Mouse (Mus musculus): ENCODE data around the gene Gcm1.

Gene Gcm1

DNA sequence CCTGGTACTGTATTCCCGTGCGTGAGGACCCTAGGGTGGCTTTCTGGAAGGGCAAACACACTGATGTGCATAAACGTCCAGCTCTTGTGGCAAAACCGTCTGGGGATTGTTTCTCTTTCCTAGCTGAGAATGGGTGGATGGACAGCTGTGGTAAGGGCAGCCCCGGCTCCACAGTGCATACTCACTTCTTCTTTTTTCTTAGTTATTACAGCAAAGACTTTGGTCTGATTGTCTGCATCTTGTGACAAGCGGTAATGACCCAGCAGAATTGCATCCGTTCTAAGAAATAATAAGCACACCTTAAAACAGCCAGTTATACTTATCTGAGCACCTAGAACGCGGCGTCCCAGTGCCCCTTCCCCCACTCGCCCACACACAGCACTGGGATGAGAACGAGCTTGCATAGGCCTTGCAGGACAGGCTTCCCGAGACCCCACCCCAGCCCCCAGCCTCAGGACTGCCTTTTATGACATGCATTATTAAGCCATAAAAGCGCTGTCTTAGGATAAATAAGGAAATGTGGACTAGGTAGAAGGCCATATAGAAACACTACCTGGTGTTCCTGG lies 34.1 kb downstream of the Gcm1 start:
- in situ Hi-C loops (cut with MboI; ENCODE audit: low pct_unique_long_range_greater_than_20kb in 1 of 2, low sequenced_read_pairs in 2 of 2, unreplicated experiment in 1 of 2): no loop called here

DNA sequence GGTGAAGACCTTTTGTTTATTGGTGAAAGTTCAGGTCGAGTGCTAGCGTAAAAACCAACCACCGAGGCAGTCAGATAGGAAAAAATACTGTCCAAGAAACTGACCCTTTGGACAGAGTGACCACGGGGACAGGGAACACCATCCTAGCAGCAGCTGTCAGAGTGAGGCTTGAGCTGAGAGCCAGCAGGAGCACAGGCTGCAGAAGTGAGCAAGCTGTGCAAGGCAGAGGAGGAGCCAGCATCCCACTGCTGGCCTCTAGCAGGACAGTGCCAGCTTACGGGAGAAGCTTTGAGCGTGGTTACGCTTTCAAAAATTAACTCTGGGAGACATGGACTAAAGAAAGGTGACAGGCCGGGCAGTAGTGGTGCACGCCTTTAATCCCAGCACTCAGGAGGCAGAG lies 36.0 kb downstream of the Gcm1 start:
- in situ Hi-C loops (cut with MboI; ENCODE audit: low pct_unique_long_range_greater_than_20kb in 1 of 2, low sequenced_read_pairs in 2 of 2, unreplicated experiment in 1 of 2): no loop called here

DNA sequence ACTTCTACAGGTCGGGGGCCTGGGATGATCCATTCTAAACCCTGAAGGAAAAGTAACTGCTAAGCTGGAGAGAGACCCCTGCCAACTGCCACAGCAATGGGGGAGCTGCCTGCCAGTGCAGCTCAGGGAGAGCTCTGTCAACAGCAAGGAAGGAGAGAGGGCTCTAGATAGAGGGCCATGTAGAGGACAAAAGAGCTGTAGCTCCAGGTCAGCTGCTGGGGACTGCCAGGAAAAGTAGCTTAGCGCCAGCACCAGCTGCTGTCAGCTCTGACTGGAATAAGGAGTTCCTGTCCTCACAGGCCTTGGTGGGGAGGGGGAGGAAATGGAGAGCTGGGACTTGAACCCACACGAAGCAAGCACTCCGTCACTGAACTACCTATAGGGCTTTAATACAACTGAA lies 36.8 kb downstream of the Gcm1 start:
- in situ Hi-C loops (cut with MboI; ENCODE audit: low pct_unique_long_range_greater_than_20kb in 1 of 2, low sequenced_read_pairs in 2 of 2, unreplicated experiment in 1 of 2): no loop called here

DNA sequence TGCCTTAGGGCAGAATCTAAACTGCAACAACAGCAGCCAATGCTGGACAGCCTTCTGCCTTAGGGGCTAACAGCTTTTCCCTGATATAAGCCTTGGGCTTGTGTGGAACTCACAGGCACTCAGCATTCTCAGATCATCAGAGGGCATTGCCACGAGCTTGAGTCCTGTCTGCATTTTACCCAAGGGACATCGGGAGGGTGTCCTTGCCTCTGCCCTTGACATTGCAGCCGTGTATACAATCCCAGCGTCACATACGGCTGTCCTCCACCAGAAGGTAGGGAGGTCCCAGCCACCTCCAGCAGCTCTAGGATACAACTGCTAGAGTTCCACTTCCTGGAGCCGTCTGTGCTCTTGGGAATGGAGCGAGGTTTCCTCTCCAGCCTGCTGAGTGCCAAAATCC lies 37.2 kb downstream of the Gcm1 start:
- in situ Hi-C loops (cut with MboI; ENCODE audit: low pct_unique_long_range_greater_than_20kb in 1 of 2, low sequenced_read_pairs in 2 of 2, unreplicated experiment in 1 of 2): no loop called here

DNA sequence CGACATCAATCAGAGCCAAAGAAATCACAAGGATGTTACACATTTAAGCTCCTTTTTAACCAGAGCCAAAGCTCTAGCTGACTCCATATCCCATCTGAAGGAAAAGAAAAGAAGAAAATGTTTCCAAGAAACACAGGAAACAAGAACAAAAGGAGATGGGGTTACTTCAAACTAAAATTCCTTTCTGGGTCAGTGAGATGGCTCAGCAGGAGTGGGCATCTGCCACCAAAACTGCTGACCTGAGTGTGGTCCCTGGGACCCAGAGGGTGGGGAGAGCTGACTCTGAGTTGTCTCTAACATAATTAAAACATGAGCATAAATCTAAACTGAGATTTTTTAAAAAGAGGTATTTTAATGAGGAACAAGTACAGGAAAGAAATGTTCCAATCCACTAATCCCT lies 38.2 kb downstream of the Gcm1 start:
- in situ Hi-C loops (cut with MboI; ENCODE audit: low pct_unique_long_range_greater_than_20kb in 1 of 2, low sequenced_read_pairs in 2 of 2, unreplicated experiment in 1 of 2): no loop called here

DNA sequence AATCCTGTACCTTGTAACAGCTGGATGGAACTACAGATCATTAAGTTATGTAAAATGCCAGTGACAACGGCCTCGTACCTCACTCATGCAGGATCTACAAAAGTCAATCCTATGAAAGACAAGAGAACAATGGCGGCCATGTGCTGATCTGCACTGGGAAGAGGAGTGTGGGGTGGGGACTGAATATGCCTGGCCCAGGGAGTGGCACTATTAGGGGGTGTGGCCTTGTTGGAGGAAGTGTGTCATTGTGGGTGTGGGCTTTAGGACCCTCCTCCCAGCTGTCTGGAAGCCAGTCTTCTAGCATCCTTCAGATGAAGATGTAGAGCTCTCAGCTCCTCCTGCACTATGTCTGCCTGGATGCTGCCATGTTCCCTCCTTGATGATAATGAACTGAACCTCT lies 38.9 kb downstream of the Gcm1 start:
- in situ Hi-C loops (cut with MboI; ENCODE audit: low pct_unique_long_range_greater_than_20kb in 1 of 2, low sequenced_read_pairs in 2 of 2, unreplicated experiment in 1 of 2): no loop called here

DNA sequence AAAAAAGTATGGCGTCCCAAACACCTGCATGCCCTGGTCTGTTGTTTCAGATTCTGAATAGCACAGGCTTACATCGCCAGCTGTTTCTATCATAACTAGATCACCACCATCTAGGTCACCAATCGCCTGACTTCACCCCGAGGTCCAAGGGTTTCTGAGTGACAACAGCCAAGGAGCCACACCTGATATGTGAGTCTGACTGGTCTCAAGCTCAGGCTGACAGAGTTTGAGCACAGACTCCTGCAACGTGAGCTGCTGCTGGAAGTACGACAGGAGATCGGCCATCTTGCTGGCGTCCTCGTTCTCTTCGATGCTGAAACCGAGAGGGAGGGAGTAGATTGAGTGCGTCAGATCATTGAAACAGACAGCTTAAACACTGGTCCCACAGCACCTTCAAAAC lies 44.0 kb downstream of the Gcm1 start:
- in situ Hi-C loops (cut with MboI; ENCODE audit: low pct_unique_long_range_greater_than_20kb in 1 of 2, low sequenced_read_pairs in 2 of 2, unreplicated experiment in 1 of 2): no loop called here

DNA sequence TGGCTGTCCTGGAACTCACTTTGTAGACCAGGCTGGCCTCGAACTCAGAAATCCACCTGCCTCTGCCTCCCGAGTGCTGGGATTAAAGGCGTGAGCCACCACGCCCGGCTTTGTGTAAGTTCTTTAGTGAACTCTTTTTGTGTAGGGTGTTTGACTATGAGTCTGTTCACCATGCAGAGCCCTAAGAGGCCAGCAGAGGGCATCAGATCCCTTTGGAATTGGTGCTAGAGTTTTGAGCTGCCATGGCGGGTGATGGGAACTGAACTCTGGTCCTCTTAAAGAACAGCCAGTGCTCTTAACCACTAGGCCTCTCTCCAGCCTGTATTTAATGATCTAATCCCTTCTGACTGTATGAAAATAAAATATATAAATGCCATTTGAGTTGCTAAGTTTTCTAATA lies 44.7 kb downstream of the Gcm1 start:
- in situ Hi-C loops (cut with MboI; ENCODE audit: low pct_unique_long_range_greater_than_20kb in 1 of 2, low sequenced_read_pairs in 2 of 2, unreplicated experiment in 1 of 2): no loop called here

DNA sequence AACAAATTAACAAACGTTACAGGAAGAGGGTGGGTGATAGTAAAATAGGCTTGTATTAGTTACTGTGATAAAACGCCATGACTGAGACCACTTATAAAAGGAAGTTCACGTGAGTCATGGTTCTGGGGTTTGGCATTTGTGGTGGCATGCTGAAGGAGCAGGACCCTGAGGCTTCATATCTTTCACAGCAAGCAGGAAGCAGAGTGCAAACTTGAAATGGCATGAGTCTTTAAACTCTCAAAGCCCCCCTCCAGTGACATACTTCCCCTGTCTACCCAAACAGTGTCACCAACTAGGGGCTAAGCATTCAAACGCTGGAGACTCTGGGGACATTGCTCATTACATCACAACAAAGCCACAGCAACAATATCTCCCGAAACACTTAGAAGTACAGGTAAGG lies 49.2 kb downstream of the Gcm1 start:
- in situ Hi-C loops (cut with MboI; ENCODE audit: low pct_unique_long_range_greater_than_20kb in 1 of 2, low sequenced_read_pairs in 2 of 2, unreplicated experiment in 1 of 2): no loop called here

DNA sequence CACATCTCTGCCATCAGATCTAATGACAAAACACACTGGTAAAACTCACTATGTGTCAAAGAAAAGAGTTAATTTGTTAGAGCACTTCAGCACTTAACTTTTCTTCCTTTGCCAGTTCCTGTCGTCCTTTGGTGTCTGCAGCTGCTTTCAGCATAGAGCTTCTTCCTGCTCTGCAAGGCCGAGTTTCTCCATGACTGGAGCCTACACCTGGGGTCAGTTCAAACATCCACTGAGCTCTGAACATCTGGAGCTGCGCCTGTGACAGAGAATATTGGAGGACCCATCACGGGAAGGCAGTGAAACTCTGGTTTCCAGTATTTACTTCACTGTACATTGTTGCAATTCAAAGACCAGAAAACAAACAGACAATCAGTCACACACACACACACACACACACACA lies 49.7 kb downstream of the Gcm1 start:
- in situ Hi-C loops (cut with MboI; ENCODE audit: low pct_unique_long_range_greater_than_20kb in 1 of 2, low sequenced_read_pairs in 2 of 2, unreplicated experiment in 1 of 2): no loop called here

DNA sequence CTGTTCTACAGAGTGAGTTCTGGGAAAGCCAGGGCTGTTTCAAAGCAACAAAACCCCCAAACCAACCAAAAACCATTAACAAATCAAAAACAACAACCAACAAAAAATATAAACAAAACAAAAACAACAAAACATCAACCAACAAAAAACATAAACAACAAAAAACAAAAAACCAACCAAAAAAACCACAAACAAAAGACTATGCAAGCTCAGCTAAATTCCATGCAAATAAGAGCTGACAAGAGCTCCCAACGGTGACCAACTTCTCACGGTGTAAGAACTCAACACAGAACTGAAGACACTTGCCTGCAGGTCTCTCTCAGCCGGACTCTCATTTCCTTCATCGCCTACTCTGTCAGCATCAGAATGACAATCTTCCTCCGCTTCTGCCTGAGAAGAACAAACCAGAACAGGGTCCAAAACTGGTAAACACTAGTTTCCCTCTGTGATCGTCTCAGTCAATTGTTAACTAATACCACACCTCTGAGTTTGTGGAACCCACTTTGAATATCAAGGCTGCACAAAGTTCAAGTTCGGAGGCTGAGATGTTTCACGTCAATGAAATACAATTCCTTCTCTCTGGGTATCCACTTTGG lies 52.3 kb downstream of the Gcm1 start:
- in situ Hi-C loops (cut with MboI; ENCODE audit: low pct_unique_long_range_greater_than_20kb in 1 of 2, low sequenced_read_pairs in 2 of 2, unreplicated experiment in 1 of 2): no loop called here

DNA sequence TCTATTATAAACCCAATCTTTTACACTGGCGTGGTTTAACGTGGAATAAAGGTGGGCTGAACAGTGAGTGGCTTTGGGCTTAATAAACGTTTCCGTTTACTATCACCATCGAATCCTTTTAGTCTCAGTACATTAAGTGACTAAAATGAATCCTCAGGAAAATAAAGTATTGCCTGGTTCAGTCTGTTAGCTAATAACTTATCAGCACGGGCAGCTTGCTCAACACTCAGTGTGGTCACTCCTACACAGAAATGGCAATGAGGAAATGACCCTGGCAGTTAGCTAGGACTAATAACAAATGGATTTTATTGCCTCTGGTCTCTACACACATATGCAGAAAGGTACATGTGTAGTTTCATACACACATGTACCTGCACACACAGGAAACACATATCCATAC lies 53.2 kb downstream of the Gcm1 start:
- in situ Hi-C loops (cut with MboI; ENCODE audit: low pct_unique_long_range_greater_than_20kb in 1 of 2, low sequenced_read_pairs in 2 of 2, unreplicated experiment in 1 of 2): no loop called here

DNA sequence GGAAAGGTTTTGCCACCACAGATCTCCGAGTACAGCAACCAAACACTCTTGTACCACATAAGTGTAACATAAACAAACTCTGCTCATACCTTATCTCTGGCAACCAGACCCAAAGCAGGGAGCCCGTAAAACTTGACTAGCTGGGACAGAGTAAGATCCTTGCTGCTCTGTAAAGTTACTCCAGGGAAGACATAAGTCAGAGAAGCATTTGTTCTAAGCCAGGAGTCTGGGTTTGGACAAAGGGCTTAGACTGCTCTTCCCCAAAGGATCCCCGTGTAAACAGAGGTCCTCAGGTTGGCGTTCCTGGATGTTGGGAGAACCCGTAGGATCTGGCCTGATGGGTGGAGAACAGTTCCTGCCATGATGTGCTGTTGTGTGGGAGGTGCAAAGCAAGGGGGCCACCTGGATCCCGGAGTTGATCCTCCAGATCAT lies 53.8 kb downstream of the Gcm1 start:
- in situ Hi-C loops (cut with MboI; ENCODE audit: low pct_unique_long_range_greater_than_20kb in 1 of 2, low sequenced_read_pairs in 2 of 2, unreplicated experiment in 1 of 2): no loop called here

DNA sequence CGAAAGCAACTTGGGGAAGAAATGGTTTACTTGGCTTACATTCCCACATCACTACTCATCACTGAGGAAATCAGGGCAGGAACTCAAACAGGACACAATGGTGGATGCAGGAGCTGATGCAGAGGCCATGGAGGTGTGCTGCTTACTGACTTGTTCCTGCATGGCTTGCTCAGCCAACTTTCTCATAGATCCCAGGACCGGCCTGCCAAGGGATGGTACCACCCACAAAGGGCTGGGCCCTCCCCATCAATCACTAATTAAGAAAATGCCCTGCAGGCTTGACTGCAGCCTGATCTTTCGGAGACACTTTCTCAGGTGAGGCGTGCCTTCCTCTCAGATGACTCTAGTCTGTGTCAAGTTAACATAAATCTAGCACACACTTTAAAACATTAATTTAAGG lies 55.1 kb downstream of the Gcm1 start:
- in situ Hi-C loops (cut with MboI; ENCODE audit: low pct_unique_long_range_greater_than_20kb in 1 of 2, low sequenced_read_pairs in 2 of 2, unreplicated experiment in 1 of 2): no loop called here

DNA sequence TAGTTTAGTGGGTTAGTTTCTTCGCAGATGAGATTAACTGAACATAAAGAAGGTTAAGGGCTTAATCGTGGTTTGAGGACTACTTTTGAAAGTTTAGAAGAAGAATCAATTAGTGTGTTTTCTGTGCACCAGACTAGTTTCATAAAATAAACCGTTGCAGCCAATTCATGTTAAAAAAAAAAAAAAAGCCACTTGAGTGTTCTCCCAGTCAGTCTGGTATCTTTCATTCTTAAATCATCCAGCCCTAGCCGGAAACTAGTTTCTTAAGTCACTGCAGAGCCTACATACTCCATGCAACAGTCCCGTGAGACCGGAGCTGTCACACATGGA lies 55.8 kb downstream of the Gcm1 start:
- in situ Hi-C loops (cut with MboI; ENCODE audit: low pct_unique_long_range_greater_than_20kb in 1 of 2, low sequenced_read_pairs in 2 of 2, unreplicated experiment in 1 of 2): no loop called here

DNA sequence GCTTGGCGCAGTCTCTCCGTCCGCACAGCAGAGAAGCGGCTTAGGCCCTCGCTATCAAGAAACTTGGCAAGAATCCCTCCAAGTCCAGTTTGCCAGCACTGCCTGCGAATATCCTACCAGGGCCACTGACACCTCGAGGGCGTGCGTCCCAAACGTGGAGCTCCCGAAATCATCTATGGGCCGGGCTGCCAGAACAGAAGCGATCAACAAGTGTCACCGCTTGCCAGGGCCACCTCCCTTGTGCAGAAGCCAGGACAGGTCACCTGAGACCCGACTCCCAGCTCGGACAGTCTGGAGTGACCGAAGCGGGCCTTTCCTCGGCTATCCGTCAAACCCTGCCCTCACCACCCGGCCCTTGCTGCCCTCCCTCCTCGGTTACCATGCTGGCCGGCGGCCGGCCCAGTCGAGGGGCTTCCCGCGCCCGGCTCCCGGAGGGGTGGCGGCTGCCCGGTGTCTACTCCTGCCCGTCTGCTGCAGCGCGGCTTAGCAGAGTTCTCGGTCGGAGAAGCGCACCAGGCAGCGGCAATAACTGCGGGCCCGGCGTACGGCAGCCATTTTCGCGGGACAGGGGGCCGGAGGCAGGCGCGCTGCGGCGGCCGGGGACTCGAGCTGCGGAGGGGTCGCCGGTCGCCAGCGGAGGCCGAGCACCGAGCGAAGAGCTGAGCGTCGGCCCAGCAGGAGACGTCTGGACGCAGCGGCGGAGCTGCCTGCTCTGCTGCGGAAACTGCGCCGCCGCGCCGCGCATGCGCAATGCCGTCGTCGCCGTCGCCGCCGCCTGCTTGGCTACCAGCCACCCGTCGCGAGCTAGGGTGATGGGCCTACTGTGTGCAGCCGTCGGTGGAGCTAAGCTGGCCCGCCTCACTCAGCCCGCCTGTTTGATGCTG lies 56.4 kb downstream of the Gcm1 start:
- in situ Hi-C loops (cut with MboI; ENCODE audit: low pct_unique_long_range_greater_than_20kb in 1 of 2, low sequenced_read_pairs in 2 of 2, unreplicated experiment in 1 of 2): no loop called here

DNA sequence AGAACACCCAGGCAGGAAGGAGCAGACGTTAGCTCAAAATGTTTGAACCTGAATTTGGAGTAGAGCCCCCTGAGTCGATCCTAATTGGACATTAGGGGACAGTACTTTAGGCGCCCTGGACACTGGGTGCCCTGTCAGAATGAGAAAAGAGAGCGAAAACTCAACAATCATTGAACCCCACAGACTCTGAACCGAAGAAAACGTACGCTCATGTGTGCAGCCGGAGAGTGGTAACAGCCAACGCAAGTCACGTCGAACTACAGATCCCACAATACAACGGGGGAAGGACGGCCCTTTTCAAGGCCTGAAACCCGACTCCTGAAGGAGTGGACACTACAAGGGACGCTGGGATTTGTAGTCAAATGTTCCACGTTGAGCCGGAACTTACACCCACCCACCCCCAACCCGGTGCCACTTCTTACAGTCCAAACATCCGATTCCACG lies 57.1 kb downstream of the Gcm1 start, which contains the start of the genes Fbxo9 and Ick:
Gene Fbxo9 (minus strand): TSS at position 270 of the 444 bp plus-strand sequence.
Gene Ick (plus strand): TSS at position 397 of the 444 bp plus-strand sequence.
- in situ Hi-C loops (cut with MboI; ENCODE audit: low pct_unique_long_range_greater_than_20kb in 1 of 2, low sequenced_read_pairs in 2 of 2, unreplicated experiment in 1 of 2): no loop called here

DNA sequence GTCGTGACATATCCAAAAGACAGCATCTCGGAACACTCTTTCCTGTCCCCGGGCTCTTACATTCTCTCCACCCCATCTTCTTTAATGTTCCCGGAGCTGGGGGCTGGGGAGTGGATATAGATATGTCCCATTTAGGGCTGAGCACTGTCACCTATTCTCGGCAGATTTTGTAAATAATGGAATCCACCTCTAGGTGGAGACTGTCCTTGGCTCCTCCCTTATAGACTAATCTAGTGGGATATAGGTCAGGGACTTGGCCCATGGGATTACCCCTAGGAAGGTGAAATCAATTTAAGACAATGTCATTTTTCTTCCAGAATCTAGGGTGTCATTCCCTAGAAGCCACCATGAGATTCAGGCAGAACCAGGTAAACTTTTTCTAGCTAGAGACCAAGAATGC lies 57.9 kb downstream of the Gcm1 start:
- in situ Hi-C loops (cut with MboI; ENCODE audit: low pct_unique_long_range_greater_than_20kb in 1 of 2, low sequenced_read_pairs in 2 of 2, unreplicated experiment in 1 of 2): no loop called here

DNA sequence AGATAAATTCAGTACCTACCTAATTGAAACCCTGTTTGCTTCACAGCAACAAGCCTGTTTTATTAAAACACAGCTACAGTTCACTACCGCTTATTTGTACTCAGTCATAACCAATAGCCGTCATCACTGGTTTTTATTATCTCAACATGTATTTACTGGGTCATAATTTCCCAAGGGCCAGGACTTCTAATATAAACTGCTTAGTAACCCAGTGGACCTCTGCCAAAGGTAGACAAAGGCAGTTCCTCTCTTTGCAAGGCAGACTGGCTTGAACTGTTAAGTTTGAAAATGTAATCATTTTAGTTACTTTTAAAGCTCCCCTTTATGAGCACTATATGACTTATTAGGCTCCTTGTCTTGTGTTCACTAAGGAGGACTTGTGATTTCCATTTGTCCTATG lies 59.7 kb downstream of the Gcm1 start:
- in situ Hi-C loops (cut with MboI; ENCODE audit: low pct_unique_long_range_greater_than_20kb in 1 of 2, low sequenced_read_pairs in 2 of 2, unreplicated experiment in 1 of 2): no loop called here
